Comparison of ENCODE assay signal across 19 mouse cellular contexts in the genomic region with DNA sequence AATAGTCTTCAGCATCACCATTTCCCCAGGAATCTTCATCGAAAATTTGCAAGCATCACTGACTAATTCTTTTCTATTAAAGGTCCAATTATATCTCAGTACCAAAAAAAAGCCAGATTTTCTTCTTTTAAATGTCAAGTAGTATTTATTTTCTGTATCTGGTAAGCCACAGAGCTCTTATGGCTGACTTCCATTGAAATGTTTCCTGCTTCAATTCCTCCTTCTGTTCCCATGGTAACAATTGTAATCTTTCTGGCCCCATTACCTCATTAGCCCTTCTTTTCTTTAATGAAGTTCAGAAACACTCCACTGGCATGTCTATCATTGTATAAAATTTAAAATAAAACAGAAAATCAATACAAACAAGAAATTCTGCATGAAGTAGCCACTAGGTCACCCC.
"Had no signal": no experiment of that assay in that cellular context is flagged by ENCODE, and none has a peak within 500 bp of the region (broad histone marks: within the 10 kb centered on the region; RNA-seq: fewer than 3 reads in every experiment).

No protein-coding gene starts in this region.

- H3K4me2 ChIP-seq: kidney, embryonic 15.5 days; limb, embryonic 12.5 days; limb, embryonic 15.5 days; liver, embryonic 11.5 days; lung, embryonic 14.5 days; midbrain, embryonic 15.5 days had no signal

- H3K4me1 ChIP-seq: kidney, embryonic 15.5 days; limb, embryonic 12.5 days; limb, embryonic 15.5 days; midbrain, embryonic 15.5 days had no signal

- H3K27me3 ChIP-seq: kidney, embryonic 15.5 days; limb, embryonic 12.5 days; limb, embryonic 15.5 days; midbrain, embryonic 15.5 days had no signal

- ATAC-seq: liver, postnatal 0 days; lung, postnatal 0 days; midbrain, embryonic 15.5 days had no signal

- H3K27ac ChIP-seq: kidney, embryonic 15.5 days; limb, embryonic 12.5 days; limb, embryonic 15.5 days; liver, embryonic 14.5 days; macrophage; midbrain, embryonic 15.5 days had no signal

- H3K4me3 ChIP-seq: kidney, embryonic 15.5 days; limb, embryonic 12.5 days; limb, embryonic 15.5 days; midbrain, embryonic 15.5 days; myocyte had no signal

- DNase-seq: kidney, adult 8-10 months; kidney, postnatal 14 days; kidney, postnatal 4 days; left cerebral cortex, postnatal 4 days; liver, postnatal 0 days; lung, embryonic 14.5 days; right cerebral cortex, postnatal 25 days; spleen, adult 18-20 months; thymus, adult 18-20 months; thymus, postnatal 36 days had no signal

- H3K36me3 ChIP-seq: kidney, embryonic 15.5 days; limb, embryonic 12.5 days; limb, embryonic 15.5 days; midbrain, embryonic 15.5 days had no signal

- H3K9ac ChIP-seq: kidney, embryonic 15.5 days; limb, embryonic 12.5 days; limb, embryonic 15.5 days; liver, embryonic 14.5 days; liver, postnatal 0 days; lung, embryonic 14.5 days; midbrain, embryonic 15.5 days had no signal

- H3K9me3 ChIP-seq: kidney, embryonic 15.5 days; limb, embryonic 12.5 days; limb, embryonic 15.5 days; midbrain, embryonic 15.5 days had no signal
